Mouse (Mus musculus) cerebellum, postnatal 14 days (tissue): ENCODE data around the gene Lemd1.
A peak's percentile ranks its signal among the peaks of the same experiment; 100 is the strongest.

Experiments used
- DNase-seq, 2 experiments: peaks; one replicate each; pipeline ENCODE4 v3.0.0; 2021; ENCODE audit warnings: mixed read lengths in 2 of 2

Gene Lemd1

GRCm38 (mm10) chr1:132295506-132295905, 104.3 kb downstream of the Lemd1 start:
- no peak for DNase-seq

GRCm38 (mm10) chr1:132296051-132296450, 104.8 kb downstream of the Lemd1 start:
- DNase-seq, result peak in 1 of 2 experiments; percentile 22

DNA sequence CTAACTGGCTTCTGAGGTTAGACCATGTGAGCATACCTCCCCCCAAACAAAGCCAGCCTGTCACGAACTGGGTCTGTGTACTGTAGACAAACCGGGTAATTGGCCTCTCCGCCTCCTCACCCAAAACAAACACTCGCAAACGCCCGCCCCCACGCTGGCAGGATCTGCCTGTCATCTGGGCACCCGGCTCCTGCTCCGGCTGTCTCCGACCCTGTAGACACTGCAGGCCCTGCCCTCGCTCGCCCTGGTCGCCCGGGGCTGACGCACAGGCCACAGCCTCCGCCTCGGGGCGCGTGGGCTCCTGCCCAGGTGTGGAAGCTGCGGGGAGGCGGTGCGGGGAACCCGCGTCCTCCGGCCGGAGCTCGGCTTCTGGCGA, 107.2 kb downstream of the Lemd1 start, which contains the start of gene Klhdc8a:
Gene Klhdc8a, plus strand, starts transcription at position 202 of the 376 bp plus-strand sequence.
- DNase-seq, result peak; percentile 86

DNA sequence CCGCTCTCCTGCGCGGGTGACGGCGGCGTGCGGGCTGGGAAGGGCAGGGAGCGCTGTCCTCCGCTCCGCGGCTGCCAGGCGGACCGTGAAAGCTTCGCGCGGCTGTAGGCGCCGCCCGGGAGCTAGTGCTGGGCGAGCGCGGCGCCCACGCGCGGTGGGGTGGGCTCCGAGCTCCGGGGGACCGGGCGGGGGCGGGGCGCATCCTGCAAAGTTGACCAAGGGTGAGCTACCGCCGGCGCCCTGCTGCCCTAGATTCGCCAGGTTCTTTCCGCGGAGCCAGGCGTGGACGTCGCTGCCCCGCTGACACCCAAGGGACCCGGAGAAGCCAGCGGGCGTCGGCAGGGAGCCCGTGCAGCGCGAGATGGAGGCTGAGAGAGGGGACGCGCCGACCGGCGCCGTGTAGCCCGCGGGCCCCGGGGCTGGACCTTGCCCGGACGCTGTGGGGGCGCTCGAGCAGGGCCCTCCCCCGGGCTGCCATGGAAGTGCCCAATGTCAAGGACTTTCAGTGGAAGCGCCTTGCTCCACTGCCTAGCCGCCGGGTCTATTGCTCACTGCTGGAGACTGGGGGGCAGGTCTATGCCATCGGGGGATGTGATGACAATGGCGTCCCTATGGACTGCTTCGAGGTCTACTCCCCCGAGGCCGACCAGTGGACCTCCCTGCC, 107.7 kb downstream of the Lemd1 start:
- DNase-seq, result peak; percentile 66 to 67

DNA sequence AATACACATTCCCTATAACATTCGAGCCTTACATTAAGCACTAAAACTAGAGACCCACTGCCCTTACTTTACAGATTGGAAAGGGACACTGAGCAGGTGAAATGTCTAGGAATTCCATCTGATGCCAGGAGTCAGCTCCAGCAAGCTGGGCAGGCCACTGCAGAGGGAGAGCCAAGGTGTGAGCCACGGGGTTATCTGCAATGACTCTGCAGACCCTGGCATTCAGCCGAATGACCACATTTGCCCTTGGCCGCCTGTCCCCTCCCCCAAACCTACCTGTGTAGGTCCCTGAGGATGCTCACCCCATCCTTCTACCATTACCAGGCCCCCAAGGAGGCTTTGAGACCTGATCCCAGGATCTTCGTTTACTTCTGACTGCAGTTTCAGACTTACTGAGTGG, 108.5 kb downstream of the Lemd1 start:
- peak; percentile 71 to 77 for DNase-seq

DNA sequence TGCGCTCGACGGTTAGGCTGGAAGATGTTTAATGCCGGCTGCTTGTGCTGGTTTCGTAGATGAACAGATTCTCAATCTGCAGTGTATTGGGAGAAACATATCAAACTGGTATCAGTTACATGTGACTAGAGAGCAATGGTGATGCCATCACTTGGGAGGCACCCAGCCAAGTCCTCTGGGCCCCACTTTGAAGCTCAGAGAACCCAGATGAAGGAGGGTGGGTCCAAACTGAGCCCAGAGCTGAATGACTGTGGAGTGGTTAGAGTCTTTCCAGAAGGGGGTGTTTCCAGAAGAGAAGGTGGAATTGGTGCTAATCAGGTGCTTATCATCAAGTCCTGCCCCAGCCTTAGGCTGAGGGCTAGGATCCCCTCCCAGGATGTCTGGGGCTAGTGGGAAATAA, 110.0 kb downstream of the Lemd1 start:
- DNase-seq, result no peak

GRCm38 (mm10) chr1:132302341-132302866, 111.2 kb downstream of the Lemd1 start:
- DNase-seq, result no peak

DNA sequence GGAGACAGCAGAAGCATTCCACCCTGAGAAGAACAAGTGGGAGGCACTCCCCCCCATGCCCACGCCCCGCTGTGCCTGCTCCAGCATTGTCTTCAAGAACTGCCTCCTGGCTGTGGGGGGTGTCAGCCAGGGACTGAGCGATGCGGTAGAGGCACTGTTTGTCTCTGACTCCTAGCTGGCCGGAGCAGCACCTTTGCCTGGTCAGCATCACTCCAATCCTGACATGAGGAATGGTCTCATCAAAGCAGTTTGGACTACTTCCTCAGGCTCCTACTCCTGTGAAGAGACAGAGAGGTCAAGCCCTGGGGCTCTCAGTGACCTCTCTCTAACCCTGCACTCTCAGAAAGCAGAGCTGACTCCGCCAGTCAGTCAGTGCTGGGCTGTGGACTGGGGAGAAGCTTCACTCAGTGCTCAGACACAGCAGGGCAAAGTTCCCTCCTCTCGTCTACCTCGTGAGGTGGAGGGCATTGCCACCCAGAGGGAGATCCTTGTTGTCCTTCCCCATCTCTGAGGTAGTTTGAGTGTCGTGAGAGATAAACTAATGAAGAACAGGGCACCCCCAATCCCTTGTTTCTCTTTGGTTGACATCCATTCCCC, 113.5 kb downstream of the Lemd1 start:
- no peak for DNase-seq

GRCm38 (mm10) chr1:132306160-132306559, 114.9 kb downstream of the Lemd1 start:
- DNase-seq, result peak; percentile 78 to 83

- no peak for DNase-seq
Measured at GRCm38 (mm10) chr1:132306808-132307207, 115.6 kb downstream of the Lemd1 start.

DNA sequence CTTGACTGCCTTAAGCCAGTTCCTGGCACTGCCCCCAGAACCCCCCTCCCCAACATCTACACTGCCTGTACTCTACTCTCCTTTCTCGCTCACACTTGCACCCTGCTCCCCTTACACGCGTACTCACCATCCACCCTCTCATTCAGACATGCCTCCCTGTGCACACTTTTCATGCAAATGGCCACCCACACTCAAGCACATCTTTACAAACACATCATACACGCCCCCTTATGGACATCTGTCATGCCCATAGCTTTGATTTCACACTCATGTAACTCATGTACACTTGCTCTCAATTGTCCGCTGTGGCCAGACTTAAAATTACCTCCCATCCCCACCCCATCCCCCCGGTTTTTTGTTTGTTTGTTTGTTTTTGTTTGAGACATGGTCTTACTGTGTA, 116.7 kb downstream of the Lemd1 start:
- no peak for DNase-seq

DNA sequence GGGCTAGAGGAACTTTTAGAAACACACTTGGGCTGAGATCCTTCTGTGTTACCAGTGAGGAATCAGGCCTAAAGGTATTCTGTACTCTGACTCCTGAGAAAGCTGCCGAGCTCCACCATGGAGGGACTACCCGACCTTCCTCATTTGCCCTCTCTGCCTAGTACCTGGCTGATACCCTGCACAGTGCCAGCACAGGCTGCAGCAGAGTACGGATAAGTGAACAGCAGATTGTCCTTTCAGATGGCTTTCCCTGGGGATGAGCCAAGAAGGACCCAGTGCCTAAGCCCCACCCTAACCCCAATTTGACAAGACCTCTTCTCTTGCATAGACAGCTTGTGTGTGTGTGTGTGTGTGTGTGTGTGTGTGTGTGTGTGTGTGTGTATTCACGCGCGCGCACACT, 117.4 kb downstream of the Lemd1 start:
- DNase-seq, result peak in 1 of 2 experiments; percentile 38
